Mouse (Mus musculus) ES-Bruce4 (cell line): ENCODE results near the gene Fgfr2.

ENCODE experiments used
- CTCF ChIP-seq: IDR thresholded peaks from one replicate; pipeline ENCODE4 v1.8.1; 2011; ENCODE audit warnings: low read depth, low read length
- EP300 ChIP-seq: IDR thresholded peaks from 2 replicates; pipeline ENCODE4 v1.6.1; 2011; ENCODE audit warnings: low read depth, low read length; ENCODE audit not compliant: insufficient read depth
- POLR2A ChIP-seq: IDR thresholded peaks from one replicate; pipeline ENCODE4 v1.8.1; 2011; ENCODE audit warnings: low read length; ENCODE audit not compliant: insufficient read depth

- peak; percentile 78 for TF ChIP-seq CTCF
- TF ChIP-seq EP300, result no peak
- TF ChIP-seq POLR2A, result no peak
Measured at GRCm38 (mm10) chr7:132475069-132475468, 648.1 kb downstream of the Fgfr2 start.
